Mouse (Mus musculus) CD4-positive naive resting alpha-beta T cell, adult 76 days (primary cell): ENCODE results near the gene Rp2. TPM values are rescaled to one million over a fixed set of nuclear protein-coding genes. Genes with fewer than 3 reads are reported as not detected.

ENCODE experiments used
- total RNA-seq: library from RNA; stranded (reverse); gene quantifications from one replicate; pipeline ENCODE4 v1.2.4, GENCODE M21; 2023

Gene Rp2
- total RNA-seq: 13.5 TPM

DNA sequence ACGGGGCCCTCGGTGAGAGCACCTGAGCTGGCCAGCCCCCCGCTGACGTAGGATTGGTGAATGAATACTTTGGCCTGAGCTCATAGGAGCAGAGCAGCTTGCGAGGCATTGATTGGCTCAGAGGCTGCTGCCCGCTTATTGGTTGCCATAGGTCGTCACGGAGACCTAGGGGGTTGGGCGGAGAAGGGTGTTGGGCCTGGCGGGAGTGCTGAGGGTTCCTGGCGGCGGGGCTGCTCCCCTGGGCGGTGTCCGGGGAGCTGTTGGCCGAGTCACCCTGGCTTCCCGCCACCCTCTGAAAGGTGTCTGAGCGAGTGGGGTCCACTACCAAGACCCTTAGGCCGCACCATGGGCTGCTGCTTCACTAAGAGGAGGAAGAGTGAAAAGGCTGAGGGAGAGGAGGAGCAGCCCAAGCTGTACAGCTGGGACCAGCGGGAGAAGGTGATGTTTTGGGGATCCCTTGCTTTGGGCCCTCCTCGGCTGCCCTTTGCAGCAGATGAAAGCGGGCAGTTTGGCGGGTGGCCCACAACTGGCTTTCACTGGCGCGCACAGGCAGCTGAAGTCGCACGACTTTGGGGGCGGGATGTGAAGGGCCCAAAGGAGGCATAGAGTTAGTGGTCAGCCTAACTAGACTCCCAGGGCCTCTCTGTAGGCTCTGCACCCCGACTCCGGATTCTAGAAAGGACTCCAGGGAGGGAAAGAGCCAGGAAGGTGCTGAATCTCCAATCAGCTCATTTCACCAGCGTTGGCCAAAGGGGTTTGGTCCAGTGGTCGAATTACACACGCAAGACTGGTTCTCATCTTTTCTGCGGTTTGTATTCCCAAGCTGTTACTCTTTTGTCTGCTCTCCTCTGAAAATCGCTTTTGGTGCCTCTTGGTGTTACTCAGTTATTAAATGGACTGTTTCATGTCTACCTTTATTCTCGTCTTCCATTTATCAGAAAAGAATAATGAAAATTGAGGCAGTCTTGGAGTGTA lies at the start of gene Rp2:
Rp2 (plus strand) TSS at position 91 of the 975 bp plus-strand sequence.

DNA sequence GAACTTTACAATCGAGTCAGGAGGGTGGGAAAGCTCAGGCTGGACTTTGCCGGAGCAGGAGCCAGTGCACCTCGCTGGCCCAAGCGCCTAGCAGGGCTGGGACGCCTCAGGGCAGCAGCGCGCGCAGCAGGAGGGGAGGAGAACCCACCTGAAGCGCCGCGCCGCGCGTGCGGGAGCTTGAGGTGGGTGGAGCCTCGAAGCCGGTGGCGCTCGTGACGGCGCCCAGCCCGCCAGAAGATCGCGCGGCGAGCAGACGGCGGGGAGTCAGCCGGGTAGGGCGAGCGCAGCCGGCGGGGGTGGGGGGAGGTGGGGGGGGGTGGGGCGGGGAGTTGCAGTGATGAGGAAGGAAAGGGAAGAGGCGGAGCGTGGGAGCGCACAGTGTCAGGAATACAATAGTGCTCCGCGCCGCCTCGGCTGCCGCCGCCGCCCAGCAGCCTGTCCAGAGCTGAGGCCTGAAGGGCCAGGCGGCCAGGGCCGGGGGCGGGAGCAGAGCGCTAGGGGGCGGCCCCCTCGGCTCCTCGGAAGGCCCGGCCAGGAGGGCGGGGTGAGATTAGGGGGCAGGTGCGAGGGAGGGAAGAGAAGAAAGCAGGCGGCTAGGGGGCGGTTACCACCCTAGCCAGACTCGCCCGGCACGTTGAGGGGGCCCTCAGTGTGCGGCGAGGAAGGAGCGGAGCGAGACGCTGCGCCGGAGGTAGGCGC lies 61.0 kb downstream of the Rp2 start, which contains the start of gene Jade3:
Jade3 (plus strand) TSS at position 549 of the 699 bp plus-strand sequence.

Other genes with a start within 250 kb of the Rp2 start
- 16.7 TPM for gene Slc9a7, start 72.7 kb upstream of the Rp2 start, total RNA-seq
- 6.8 TPM for gene Jade3, start 61.2 kb downstream of the Rp2 start, total RNA-seq
- not detected for gene Rgn, start 185.3 kb downstream of the Rp2 start, total RNA-seq